Mouse (Mus musculus) hindbrain, embryonic 14.5 days (tissue): ENCODE measurements around the gene Syvn1. TPM values are rescaled to one million over a fixed set of nuclear protein-coding genes. Genes with fewer than 3 reads are reported as not detected.

Experiments used
- ATAC-seq: fragments of 200-750 bp; cut with Nextera tagmentation; 2 replicates; pipeline ENCODE4 v1.8.0; 2017; ENCODE audit warnings: moderate number of reproducible peaks, mild to moderate bottlenecking, moderate TSS enrichment, moderate library complexity; ENCODE audit not compliant: low FRiP score
- DNase-seq: peaks from one replicate; pipeline ENCODE4 v3.0.0-alpha.2; 2015; ENCODE audit warnings: low spot score
- H3K27ac ChIP-seq: fragments of 300-500 bp; sonication (generic); 2 replicates; pipeline ENCODE4 v1.5.1; 2014; ENCODE audit warnings: mild to moderate bottlenecking, moderate library complexity
- H3K27me3 ChIP-seq: fragments of 300-500 bp; sonication (generic); 2 replicates; pipeline ENCODE4 v1.6.1; 2014; ENCODE audit warnings: mild to moderate bottlenecking, low read length, mixed read lengths; ENCODE audit not compliant: control insufficient read depth, insufficient read depth
- H3K36me3 ChIP-seq: fragments of 300-500 bp; sonication (generic); replicated peaks from 2 replicates; pipeline ENCODE4 v1.6.1; 2014; ENCODE audit not compliant: control insufficient read depth, insufficient read depth
- H3K4me1 ChIP-seq: fragments of 300-500 bp; sonication (generic); replicated peaks from 2 replicates; pipeline ENCODE4 v1.6.1; 2014; ENCODE audit warnings: antibody characterized with exemption, low read length, mixed read lengths; ENCODE audit not compliant: control insufficient read depth, insufficient read depth
- H3K4me2 ChIP-seq: fragments of 300-500 bp; sonication (generic); replicated peaks from 2 replicates; pipeline ENCODE4 v1.6.1; 2014; ENCODE audit warnings: mild to moderate bottlenecking, moderate library complexity
- H3K4me3 ChIP-seq: fragments of 300-500 bp; sonication (generic); replicated peaks from 2 replicates; pipeline ENCODE4 v1.5.1; 2014; ENCODE audit warnings: mild to moderate bottlenecking, low read length
- H3K9ac ChIP-seq: fragments of 300-500 bp; sonication (generic); 2 replicates; pipeline ENCODE4 v1.6.1; 2014
- H3K9me3 ChIP-seq: fragments of 300-500 bp; sonication (generic); 2 replicates; pipeline ENCODE4 v1.6.1; 2016; ENCODE audit warnings: low read length; ENCODE audit not compliant: control insufficient read depth
- whole genome bisulfite sequencing: fragments of 180-500 bp; shearing (Covaris S2); extraction: QIAGEN DNeasy Blood & Tissue Kit; methylation state at CpG from one replicate; pipeline ENCODE4 v1.1.7; 2014; 5-methylcytosine and 5-hydroxymethylcytosine counted together
- microRNA-seq: library from miRNA; unstranded; fragments of <30 nt; microRNA quantifications from one replicate; pipeline ENCODE4, GENCODE M21; 2016
- polyA plus RNA-seq: library from polyadenylated mRNA; unstranded; fragments of >200 nt; fragmentation: Nextera tagmentation; extraction: Ambion mirVana; gene quantifications from 2 replicates; pipeline ENCODE4 v1.2.1, GENCODE M21; 2014

The Syvn1 gene
- polyA plus RNA-seq, 1 experiment from 2014 or later: 28.7 TPM

GRCm38 (mm10) chr19:6101186-6101585 lies 54.8 kb downstream of the Syvn1 start:
- H3K27me3 ChIP-seq: no peaks in the 10 kb centered on the region
- no peak overlapping the region for H3K9ac ChIP-seq
- no peak overlapping the region for H3K4me2 ChIP-seq
- no peak overlapping the region for H3K4me3 ChIP-seq
- ATAC-seq (no peak), DNase-seq (no peak)
- no peaks in the 10 kb centered on the region for H3K9me3 ChIP-seq
- 50% methylated on average over 6 of the region's 6 CpGs for WGBS
- H3K27ac ChIP-seq: no peak overlapping the region
- no peaks in the 10 kb centered on the region for H3K4me1 ChIP-seq
- H3K36me3 ChIP-seq: no peaks in the 10 kb centered on the region

GRCm38 (mm10) chr19:6102169-6102853 lies 55.9 kb downstream of the Syvn1 start:
- WGBS: 81% methylated on average over 6 of the region's 6 CpGs
- DNase-seq (no peak), ATAC-seq (no peak)
- Histone ChIP-seq H3K36me3 (no peaks in the 10 kb centered on the region), H3K4me1 (no peaks in the 10 kb centered on the region), H3K27ac (no peak overlapping the region), H3K4me3 (no peak overlapping the region), H3K27me3 (no peaks in the 10 kb centered on the region), H3K4me2 (no peak overlapping the region), H3K9me3 (no peaks in the 10 kb centered on the region), H3K9ac (no peak overlapping the region)

Small RNA genes within 50 kb of the gene (microRNA-seq; reads per million reads assigned to microRNA genes)
- gene Mir6988: 1.6 reads per million, percentile 2 among the genes with 10 or more reads in this experiment

Other genes starting within 250 kb of the Syvn1 start
- 11.3 and 13.1 TPM in 2 replicates for gene Frmd8, start 171.3 kb upstream of the Syvn1 start, polyA plus RNA-seq
- gene Slc25a45, start 168.8 kb upstream of the Syvn1 start, polyA plus RNA-seq: 1.5 and 2.5 TPM in 2 replicates
- 6.1 and 9.4 TPM in 2 replicates for gene Tigd3, start 152.4 kb upstream of the Syvn1 start, polyA plus RNA-seq
- gene Dpf2, start 133.6 kb upstream of the Syvn1 start, polyA plus RNA-seq: 88.2 and 94.7 TPM in 2 replicates
- 16.9 and 18.5 TPM in 2 replicates for gene Cdc42ep2, start 121.8 kb upstream of the Syvn1 start, polyA plus RNA-seq
- 22.2 and 24.2 TPM in 2 replicates for gene Pola2, start 82.4 kb upstream of the Syvn1 start, polyA plus RNA-seq
- gene Slc22a20, start 60.4 kb upstream of the Syvn1 start, polyA plus RNA-seq: not detected in 2 replicates
- 5.4 and 6.5 TPM in 2 replicates for gene Capn1, start 30.7 kb upstream of the Syvn1 start, polyA plus RNA-seq
- gene Mrpl49, start 11.2 kb downstream of the Syvn1 start, polyA plus RNA-seq: 64.2 and 64.5 TPM in 2 replicates
- gene Fau, start 11.3 kb downstream of the Syvn1 start, polyA plus RNA-seq: 537 and 672 TPM in 2 replicates
- gene Znhit2, start 14.6 kb downstream of the Syvn1 start, polyA plus RNA-seq: 35.3 and 36.3 TPM in 2 replicates
- gene Tm7sf2, start 21.8 kb downstream of the Syvn1 start, polyA plus RNA-seq: 58.9 and 59.8 TPM in 2 replicates
- gene Vps51, start 30.7 kb downstream of the Syvn1 start, polyA plus RNA-seq: 71.7 and 74.2 TPM in 2 replicates
- not detected in 2 replicates for gene Tmem262, start 33.5 kb downstream of the Syvn1 start, polyA plus RNA-seq
- gene Gm28374, start 35.7 kb downstream of the Syvn1 start, polyA plus RNA-seq: 1.0 and 1.2 TPM in 2 replicates
- gene Zfpl1, start 38.4 kb downstream of the Syvn1 start, polyA plus RNA-seq: 75.1 and 75.4 TPM in 2 replicates
- 6.3 and 6.8 TPM in 2 replicates for gene Cdca5, start 38.4 kb downstream of the Syvn1 start, polyA plus RNA-seq
- not detected in 2 replicates for gene AC131692.1, start 47.8 kb downstream of the Syvn1 start, polyA plus RNA-seq
- 0.52 and 0.59 TPM in 2 replicates for gene Naaladl1, start 59.2 kb downstream of the Syvn1 start, polyA plus RNA-seq
- gene Sac3d1, start 72.1 kb downstream of the Syvn1 start, polyA plus RNA-seq: 51.3 and 54.5 TPM in 2 replicates
- 59.6 and 60.8 TPM in 2 replicates for gene Snx15, start 81.7 kb downstream of the Syvn1 start, polyA plus RNA-seq
- gene Batf2, start 94.4 kb downstream of the Syvn1 start, polyA plus RNA-seq: not detected in 2 replicates
- 114 and 117 TPM in 2 replicates for gene Arl2, start 95.0 kb downstream of the Syvn1 start, polyA plus RNA-seq
- gene Majin, start 137.8 kb downstream of the Syvn1 start, polyA plus RNA-seq: not detected in 2 replicates
- gene Gpha2, start 179.8 kb downstream of the Syvn1 start, polyA plus RNA-seq: not detected in 2 replicates
- 140 and 158 TPM in 2 replicates for gene Ppp2r5b, start 189.3 kb downstream of the Syvn1 start, polyA plus RNA-seq
- 14.5 and 14.8 TPM in 2 replicates for gene Atg2a, start 195.1 kb downstream of the Syvn1 start, polyA plus RNA-seq
- 80.0 and 84.9 TPM in 2 replicates for gene Ehd1, start 230.1 kb downstream of the Syvn1 start, polyA plus RNA-seq